Mouse (Mus musculus) spleen, adult 18-20 months (tissue): ENCODE data around the gene Fam172a.

ENCODE experiments used
- DNase-seq, 2 experiments: peaks; one replicate each; pipeline ENCODE4 v3.0.0; 2022; ENCODE audit warnings: mixed read lengths in 2 of 2

The Fam172a gene

DNA sequence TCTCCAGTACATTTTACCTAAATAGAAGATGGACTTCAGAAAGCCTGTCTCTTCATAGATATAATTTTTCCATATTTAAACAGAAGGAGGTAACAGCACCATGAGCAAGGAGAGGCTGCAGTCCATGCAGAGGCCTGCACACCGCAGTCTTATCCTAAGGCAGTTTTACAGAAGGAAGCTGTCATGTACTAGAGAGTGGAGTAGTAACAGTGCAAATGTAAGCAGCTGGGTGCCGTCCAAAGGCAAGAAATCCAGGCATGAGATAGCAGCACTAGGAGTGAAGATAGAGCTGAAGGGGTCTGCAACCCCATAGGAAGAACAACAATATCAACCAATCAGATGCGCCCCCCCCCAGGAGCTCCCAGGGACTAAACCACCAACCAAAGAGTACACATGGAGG lies 403.0 kb downstream of the Fam172a start:
- DNase-seq, result no peak

DNA sequence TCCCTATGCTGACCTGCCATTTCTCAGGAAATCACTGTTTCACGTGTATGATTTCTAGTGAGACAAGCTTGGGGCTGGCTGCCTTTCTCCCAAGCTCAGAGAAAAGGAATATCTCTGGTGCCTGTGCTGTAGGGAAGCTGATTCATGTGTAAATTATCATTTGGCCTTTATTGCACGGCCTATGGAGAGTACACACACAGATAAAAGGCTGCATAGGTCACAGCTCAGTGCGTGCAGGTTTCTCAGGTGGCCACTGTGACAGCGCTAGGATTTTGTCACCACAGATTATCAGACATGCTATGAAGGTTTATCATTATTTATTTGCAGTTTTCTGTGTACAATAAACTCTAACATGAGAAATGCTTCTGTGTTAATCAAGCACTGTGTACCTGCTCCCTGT lies 408.8 kb downstream of the Fam172a start:
- no peak for DNase-seq

DNA sequence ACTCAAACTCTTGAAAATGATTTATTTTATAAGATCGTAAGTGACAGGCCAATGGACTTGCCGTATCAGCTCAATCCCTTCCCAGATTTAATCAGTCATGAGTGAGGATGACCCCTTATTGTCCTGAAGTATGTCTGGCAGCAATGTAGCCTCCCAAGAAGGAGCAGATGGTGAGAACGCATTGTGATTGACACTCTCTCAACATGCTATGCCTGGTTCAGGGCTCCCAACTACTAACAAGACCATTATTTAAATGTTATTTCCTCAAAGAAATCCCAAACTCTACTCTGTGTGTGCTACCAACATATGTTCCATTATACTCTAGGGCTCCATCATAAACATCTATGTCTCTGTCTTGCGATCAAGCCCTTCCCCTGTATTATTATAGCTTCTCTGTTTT lies 412.1 kb downstream of the Fam172a start:
- no peak for DNase-seq

DNA sequence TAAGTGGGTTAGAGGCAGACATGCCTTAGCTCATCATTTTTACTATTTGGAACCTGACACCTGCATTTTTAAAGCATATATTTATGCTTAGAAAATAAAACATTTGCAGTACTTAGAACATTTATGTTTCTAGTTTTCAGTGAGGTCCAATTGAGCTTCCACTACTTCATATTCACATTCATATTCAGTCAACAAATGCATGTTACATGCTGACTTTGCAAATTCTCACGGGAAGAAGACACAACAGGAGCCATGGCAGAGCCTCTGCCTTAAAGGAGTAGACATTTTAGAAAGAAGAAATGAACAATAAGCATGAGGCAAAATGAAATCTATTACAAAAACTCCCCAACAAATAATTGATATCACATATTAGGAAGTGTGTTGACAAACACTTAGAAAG lies 416.9 kb downstream of the Fam172a start:
- DNase-seq, result no peak

DNA sequence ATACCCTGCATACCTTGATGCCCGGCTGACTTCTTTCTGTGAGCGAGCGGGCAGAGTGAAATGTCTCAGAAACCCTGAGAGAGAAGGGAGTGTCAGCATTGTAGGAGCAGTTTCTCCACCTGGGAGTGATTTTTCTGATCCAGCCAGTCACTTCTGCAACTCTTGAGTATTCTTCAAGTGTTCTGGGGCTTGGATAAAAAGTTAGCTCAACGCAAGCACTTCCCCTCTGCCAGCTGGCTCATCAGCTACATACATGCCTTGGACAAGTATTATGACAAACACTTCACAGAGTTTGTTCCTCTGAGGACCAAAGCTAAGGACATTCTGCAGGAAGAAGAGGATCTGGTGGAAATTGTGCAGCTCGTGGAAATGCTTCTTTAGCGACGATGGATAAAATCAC lies 420.2 kb downstream of the Fam172a start:
- DNase-seq, result no peak

DNA sequence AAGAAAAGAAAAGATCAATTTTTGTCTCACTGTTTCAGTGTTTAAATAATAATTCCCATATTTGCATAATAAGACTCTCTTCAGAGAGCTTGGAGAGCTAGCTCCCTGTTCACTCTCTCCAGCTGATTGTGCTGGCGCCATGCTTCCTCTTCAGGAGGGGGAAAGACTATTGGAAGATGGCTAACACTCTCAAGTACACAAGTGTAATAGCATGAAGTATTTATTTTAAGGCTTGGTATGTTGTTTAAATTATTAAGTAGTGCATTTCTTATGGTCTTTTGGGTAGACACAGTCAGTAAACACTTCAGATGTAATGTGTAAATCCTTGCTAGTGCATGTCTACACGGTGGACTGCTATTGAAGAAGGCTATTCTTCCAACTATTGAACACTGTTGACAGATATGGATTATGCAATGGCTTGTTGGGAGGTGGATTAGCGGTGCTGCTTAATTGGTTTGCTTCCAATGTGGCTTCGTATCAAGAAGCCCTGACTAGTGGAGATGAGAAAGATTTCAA lies 422.1 kb downstream of the Fam172a start:
- no peak for DNase-seq

DNA sequence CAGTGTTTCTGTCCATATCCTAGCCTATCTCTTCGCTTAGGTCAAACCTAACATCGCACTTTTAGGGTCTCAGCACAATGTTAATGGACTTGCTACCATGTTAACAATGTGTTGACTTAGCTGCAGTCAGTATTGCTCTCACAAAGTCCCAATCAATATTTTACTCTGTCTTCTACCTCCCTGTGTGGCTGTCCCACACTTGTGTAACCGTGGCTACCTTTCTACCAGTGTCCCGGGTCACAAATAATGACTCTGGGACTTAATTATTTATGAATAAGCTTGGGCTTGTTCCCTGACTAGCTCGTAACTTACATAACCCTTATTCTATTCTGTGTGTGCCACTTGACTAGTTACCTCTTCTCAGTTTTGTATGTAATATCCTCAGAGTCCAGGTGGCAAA lies 455.6 kb downstream of the Fam172a start:
- DNase-seq, result no peak

DNA sequence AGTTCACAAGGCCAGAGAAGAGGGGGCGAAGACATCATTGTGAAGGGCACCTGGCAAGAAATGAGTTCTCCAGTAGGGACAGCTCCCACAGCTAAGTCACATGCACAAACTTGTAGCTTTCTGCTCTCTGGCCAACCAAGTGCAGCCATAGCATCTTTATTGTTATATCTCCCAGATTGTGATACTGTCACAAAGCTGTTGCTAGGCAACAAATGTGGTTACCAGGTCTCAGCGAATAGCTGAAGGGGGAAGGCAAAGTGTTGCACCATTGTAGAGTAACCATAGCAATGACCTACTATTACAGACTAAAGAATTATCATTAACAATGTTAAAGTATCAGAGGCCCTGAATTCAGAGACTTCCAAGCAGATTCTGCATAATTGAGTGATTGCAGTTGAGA lies 460.3 kb downstream of the Fam172a start:
- no peak for DNase-seq

DNA sequence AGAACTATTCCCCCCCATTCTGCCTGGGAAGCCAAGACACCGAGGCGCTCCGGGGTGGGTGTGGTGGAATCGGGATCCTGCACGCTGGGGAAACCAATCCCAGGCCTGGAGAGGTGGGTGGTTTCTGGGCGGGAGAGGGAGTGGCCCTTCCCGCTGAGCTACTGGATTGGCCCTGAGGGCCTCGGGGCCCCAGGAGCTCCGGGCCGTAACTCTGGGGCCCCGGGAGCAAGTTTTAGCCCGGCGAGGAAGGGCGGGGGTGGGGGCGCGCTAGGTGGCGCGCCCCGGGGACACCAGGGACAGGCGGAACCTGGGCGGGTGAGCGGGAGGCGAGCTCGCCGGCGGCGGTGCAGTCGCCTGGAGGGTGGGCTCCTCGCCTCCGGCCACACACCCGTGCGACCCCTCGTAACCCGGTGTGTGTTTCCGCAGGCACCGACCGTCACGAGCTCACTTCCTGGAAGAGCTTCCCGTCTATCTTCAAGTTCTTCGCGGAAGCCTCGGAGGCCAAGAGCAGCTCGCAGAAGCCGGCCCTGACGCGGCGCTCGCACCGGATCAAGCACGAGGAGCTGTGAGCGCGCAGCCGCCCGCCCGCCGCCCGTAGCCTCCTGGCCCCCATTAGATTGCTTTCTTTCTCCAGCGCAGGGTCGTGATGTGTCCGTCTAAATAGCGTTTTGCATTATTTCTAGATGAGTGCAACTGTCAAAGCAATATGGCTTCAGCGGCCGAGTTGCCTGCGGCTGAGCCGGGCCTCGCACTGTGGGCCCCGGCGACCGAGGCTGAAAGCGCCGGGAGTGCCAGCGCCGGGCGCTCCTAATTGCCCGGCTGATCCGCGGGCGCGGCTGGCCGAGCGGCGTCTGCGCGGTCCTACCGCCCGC lies 461.5 kb downstream of the Fam172a start:
- DNase-seq, result peak in 1 of 2 experiments; percentile 32

DNA sequence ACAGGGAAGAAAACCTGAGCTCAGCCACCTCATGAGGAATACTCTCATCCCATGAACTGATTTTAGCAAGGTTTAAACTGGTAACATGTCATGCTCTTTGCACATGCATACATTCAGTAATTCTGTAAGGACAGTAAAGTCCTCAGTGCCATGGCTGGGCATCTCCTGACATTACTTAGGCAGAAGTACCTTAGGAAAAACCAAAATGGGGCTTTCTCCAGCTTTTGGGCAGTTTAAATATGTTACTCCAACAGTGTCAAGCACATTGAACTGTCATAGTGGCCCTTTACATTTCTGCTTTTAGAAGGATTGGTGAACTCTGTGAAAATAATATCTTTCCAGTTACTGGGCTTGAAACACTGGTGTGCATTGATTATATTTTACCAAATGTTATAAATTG lies 463.1 kb downstream of the Fam172a start:
- no peak for DNase-seq

DNA sequence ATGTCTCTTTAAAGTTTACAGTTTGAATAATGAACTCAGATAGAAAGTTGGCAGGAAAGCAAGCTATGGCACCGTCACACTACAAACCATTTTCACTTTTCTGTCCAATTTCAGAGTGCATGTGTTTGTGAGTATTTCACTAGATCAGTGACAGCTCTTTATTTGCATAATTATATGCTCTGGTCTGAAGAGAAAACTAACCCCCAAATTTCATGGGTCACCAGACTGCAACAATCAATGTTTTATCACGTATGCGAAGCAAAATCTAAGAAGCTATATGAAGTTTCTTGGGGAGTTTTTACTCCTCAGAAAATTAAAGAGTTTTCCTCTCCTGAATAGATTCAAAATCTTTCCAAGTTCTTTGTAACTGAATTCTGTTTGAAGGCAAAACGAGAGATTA lies 466.3 kb downstream of the Fam172a start:
- DNase-seq, result no peak

DNA sequence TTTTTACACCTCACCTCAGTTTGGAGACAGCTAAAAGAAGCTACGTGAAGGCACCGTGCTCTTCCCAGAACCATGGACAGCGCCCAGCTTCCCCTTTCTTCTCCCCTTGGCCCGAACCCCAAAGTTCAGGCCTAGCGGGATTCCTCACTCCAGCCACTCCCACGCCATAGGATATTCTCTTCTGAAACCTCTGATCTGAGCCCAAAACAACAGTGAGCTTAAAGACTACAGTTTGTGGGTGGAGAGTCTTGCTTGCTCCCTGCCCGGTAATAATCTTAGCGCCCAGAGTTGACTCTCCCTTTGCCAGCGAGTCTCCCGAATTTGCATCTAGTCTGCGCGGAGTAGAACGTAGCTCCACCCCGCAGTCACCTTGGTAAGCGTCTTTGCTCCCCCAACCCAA lies 469.5 kb downstream of the Fam172a start:
- DNase-seq, result no peak

DNA sequence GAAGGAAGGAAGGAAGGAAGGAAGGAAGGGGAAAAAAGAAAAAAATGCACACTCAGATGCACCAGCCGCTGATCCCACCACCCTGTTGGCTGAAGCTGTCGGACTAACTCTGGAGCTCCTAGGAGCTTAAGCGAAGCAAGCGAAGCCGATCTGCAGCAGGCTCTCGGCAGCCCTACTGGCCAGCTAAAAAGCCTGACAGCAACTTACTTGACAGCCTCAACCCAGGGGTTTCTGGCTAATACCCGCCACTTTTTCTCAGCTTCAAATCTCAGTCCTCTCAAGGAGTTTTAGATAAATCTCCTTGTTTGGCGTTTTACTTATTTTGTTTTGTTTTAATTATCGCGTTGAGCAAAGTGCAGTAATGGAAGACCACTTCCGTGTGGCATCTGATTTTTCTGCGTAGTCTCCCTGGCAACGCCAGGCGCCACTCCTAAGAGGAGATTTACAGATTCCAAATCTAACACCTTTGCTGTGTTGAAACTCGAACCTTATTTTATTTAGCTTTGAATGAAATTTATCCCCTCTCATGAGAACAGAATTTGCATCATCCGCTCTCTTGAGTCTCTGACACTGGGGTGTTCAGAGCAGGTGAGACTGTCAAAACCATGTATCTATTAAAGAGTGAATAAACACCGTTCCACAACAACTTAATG lies 470.3 kb downstream of the Fam172a start:
- no peak for DNase-seq

DNA sequence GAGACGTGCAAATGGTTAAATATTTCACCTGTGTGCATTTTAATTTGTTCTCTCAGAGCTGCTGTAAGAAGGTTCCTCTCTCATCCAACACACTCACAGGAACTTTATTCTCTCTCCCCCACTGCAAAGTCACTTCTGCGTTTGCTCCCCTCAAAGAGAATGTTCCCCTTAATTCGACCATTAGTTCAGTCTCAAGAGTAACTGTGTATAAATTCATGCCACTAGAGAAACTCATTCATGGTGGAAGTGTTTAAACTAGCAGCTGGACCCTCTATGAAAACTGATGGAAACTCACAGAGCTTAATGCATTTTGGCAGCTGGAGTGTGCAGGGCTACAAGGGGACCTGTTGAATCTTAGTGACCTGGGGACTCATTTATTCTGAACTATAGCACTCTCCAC lies 471.0 kb downstream of the Fam172a start:
- no peak for DNase-seq

DNA sequence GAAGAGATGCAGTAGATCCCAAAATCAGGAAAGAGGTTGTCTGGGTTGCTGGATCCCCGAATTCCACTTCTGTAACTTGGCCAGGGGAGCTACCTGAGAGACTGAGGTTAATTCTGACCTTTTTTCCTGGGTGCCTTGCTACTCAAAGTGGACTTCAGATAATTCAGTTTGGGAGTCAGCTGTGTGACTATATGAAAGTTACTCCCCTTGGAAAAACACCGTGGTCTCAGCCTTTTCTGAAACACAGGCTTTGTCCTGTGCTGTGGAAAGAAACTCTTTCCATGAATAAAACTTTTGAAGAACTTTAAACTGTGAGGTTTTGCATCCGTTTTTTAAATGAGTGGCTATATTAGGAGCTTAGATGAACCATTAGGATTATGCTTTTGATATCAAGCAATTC lies 472.4 kb downstream of the Fam172a start:
- DNase-seq, result no peak

DNA sequence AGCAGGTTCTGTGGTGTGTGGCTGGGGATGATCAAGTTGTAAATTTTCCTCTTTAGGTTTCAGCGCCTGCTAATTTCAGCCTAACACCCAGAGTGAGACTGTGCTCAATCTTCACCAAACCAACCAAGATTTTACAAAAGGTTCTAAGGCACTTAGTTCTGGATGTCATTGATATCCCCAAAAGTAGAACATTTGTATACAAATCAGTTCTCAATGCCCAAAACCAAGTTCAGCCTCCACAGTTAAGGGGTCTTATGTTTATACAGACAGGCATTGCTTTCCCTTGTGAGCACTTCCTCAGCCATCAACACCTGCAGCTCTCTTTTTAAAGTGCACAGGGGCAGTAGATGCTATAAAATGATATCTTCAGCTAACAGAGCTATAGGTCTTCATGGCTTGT lies 473.1 kb downstream of the Fam172a start:
- DNase-seq, result no peak

DNA sequence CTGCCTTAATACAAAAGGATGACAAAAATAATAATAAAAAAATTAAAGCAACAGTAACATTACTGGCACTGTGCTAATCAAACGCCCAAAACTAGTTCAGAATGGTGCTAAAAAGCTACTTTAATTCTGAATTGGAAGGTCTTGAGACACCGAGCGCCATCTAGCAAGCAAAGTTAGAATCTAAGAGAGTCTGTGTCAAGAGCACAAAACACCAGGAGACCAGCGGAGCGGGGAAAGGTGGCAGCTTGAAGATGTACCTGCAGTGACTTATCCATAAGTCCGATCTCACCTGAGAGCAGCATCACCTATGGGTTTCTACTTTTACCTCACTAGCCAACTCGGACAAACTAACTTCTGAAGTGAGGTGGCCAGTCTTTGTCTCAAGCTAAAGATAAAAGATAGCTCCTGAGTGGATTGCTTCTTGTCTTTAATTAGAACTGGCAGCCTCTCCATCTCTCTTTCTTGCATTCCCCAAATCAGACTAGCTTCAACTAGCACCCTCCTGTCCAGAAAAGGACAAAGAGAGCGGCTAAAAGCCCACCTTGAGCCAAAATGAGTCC lies 474.1 kb downstream of the Fam172a start:
- DNase-seq, result no peak

DNA sequence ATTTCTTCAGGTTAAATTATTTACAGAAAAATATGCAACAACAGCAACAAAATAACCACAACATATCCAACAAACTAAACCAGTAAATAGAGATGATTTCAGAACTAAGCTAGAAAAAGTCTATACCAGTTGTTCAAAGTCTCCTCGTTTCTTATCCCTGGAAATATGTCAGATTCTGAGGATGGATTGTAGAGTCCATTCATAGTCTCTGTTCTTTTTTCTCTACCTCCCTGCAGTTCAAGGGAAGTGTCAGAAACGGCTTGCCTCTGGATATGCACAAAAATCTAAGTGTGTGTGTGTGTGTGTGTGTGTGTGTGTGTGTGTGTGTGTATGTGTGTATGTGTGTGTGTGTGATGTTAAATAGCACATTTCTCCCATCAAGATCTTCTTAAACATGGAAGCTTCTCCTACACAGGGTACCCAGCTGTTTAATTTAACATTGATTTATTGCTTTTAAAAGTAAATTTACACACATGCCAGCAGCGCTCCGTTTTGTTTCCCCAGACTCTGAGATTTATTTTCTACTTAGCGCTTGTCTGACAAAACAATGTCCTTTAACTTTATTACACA lies 475.6 kb downstream of the Fam172a start:
- no peak for DNase-seq

DNA sequence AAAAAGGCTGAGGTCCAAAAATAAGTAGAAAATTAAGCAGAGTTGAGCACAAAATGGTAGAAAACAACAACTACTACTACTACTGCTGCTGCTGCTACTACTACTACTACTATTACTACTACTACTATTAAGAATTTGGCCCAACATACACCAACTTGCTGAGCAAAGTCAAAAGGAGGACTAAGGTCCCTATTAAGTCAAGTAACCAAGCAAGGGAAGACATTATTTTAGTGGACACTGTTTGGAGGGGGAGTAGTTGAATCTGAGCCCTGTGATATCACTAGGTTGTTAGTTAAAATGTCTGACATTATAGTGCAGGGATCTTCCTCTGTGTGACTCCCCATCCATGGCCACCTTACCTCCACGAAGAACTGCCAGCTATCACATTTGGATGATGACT lies 476.2 kb downstream of the Fam172a start:
- no peak for DNase-seq

DNA sequence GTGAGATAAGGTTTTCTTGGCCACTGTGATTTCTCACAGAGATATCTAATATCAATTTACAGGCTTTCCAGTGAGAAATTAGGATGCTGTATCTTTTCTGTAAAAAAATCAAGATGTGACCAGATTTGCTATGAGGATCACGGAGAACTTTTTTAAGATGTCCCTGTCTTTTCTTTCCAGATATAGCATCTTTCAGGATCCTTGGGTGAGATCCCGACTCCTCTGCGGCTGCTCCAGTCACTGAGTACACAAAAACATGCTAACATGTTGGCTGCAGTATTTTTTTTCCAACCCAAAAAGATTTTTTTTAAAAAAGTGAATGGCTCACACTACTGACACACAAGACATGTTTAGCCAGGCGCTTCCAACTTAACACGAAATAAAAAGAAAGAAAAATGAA lies 476.9 kb downstream of the Fam172a start:
- no peak for DNase-seq

DNA sequence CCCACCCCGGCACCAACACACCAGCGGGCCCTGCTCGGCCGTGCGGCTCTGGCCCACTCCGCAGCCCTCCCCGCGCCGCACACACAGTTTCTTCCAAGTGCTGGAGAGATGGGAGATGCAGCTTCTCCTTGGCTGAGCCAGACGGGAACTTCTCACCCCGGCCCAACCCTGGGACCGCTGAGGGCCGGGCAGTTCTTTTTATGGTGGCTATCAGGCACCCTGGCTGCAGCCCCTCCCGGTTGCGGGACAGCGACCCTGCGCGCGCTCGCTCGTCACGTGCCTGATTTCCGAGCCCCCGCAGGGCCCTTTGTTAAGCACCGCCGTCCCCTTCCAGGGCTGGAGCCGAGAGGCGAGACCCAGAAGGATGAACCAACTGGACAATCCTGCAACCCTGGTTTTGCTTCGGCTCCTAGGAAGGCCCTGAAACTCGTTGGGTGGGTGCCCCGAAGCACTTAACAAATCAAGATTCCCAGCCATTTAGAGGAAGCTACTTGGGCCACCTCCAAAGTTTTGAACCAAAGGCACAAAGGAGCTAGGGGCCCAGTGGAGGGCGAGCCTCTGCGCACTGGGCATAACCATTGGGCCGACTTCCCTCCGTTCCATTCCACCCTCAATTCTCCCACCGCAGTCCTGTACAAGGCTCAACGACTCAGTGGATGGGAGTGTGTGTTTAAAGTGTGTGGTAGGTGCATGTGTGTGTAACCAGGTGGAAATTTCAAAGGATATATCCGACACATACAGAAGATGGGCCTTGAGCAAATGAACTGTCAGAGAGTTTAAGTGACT lies 477.7 kb downstream of the Fam172a start:
- DNase-seq, result no peak

DNA sequence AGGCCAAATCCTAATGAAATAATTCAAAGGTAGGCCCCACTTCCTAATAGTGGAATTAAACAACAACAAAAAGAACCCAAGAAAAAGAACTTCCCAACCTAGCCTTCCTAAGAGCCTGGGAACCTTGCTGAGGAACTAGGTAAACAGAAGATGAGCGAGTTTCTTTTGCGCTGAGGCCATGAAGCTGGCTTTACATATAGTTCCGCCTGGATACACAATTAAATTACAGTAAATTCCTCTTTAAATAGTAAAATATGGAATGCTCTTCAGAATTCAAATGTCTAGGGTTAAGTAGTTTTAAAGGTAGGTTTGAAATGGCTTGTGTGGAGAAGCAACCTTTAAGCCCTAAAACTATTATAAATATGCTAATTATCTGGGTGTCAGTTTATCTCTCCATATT lies 478.4 kb downstream of the Fam172a start:
- no peak for DNase-seq
